Mouse (Mus musculus) erythroblast, embryonic 14.5 days (primary cell): Measurements from ENCODE around the gene Lair1. TPM values are rescaled to one million over a fixed set of nuclear protein-coding genes. Genes with fewer than 3 reads are reported as not detected.

Experiments used
- H3K27me3 ChIP-seq: 2 replicates; pipeline ENCODE4 v1.6.1; 2012; ENCODE audit warnings: inconsistent platforms; ENCODE audit not compliant: control insufficient read depth
- H3K36me3 ChIP-seq: 2 replicates; pipeline ENCODE4 v1.6.1; 2012; ENCODE audit warnings: mild to moderate bottlenecking, inconsistent platforms; ENCODE audit not compliant: control insufficient read depth
- H3K4me1 ChIP-seq: 2 replicates; pipeline ENCODE4 v1.6.1; 2012; ENCODE audit warnings: inconsistent platforms; ENCODE audit not compliant: control insufficient read depth
- H3K4me3 ChIP-seq: replicated peaks from 2 replicates; pipeline ENCODE3; 2012; ENCODE audit warnings: moderate library complexity, mild to moderate bottlenecking, inconsistent platforms
- H3K9me3 ChIP-seq: 2 replicates; pipeline ENCODE4 v1.6.1; 2012; ENCODE audit warnings: low read length, inconsistent platforms, mixed read lengths; ENCODE audit not compliant: control insufficient read depth
- GATA1 ChIP-seq: IDR thresholded peaks from 2 replicates; pipeline ENCODE4 v1.6.1; 2012; ENCODE audit warnings: low read length, inconsistent platforms, mixed read lengths
- TAL1 ChIP-seq: IDR thresholded peaks from 3 replicates; pipeline ENCODE4 v1.6.1; 2012; ENCODE audit warnings: low read length, inconsistent platforms, mixed read lengths
- polyA plus RNA-seq: library from polyadenylated mRNA; stranded (reverse); fragments of >175 nt; gene quantifications from 2 replicates; pipeline ENCODE4 v1.2.3, GENCODE M21; 2012

Lair1 gene
- polyA plus RNA-seq = not detected in 2 replicates

- Histone ChIP-seq H3K9me3 (no peaks in the 10 kb centered on the region), H3K27me3 (no peaks in the 10 kb centered on the region), H3K4me3 (no peak within 1 kb of the TSS), H3K36me3 (no peaks in the 10 kb centered on the region), H3K4me1 (peaks cover 2% of the 10 kb centered on the region; the same call in 1 of the 2 replicates)
- TF ChIP-seq GATA1 (no peak), TAL1 (no peak)
These were observed at the start of gene Lair1 for GRCm38 (mm10) chr7:4063013-4063412. TSS of gene Lair1 (minus strand) at chr7:4063204.

- TF ChIP-seq TAL1 (no peak), GATA1 (no peak)
- Histone ChIP-seq H3K36me3 (no peaks in the 10 kb centered on the region), H3K27me3 (no peaks in the 10 kb centered on the region), H3K9me3 (no peaks in the 10 kb centered on the region), H3K4me3 (no peak overlapping the region), H3K4me1 (no peaks in the 10 kb centered on the region)
These were observed 48.8 kb upstream of the Lair1 start for GRCm38 (mm10) chr7:4111766-4112165.

- no peaks in the 10 kb centered on the region for H3K27me3 ChIP-seq
- H3K4me1 ChIP-seq = no peaks in the 10 kb centered on the region
- no peaks in the 10 kb centered on the region for H3K36me3 ChIP-seq
- H3K9me3 ChIP-seq = no peaks in the 10 kb centered on the region
- no peak for TF ChIP-seq TAL1
- TF ChIP-seq GATA1 = no peak
- no peak overlapping the region for H3K4me3 ChIP-seq
These were observed 40.4 kb upstream of the Lair1 start for GRCm38 (mm10) chr7:4103411-4103810.

GRCm38 (mm10) chr7:4101144-4101543, 38.1 kb upstream of the Lair1 start:
- no peaks in the 10 kb centered on the region for H3K27me3 ChIP-seq
- no peak overlapping the region for H3K4me3 ChIP-seq
- no peaks in the 10 kb centered on the region for H3K4me1 ChIP-seq
- TF ChIP-seq TAL1 = no peak
- no peak for TF ChIP-seq GATA1
- H3K9me3 ChIP-seq = no peaks in the 10 kb centered on the region
- H3K36me3 ChIP-seq = no peaks in the 10 kb centered on the region

- Histone ChIP-seq H3K4me3 (no peak overlapping the region), H3K4me1 (no peaks in the 10 kb centered on the region), H3K9me3 (no peaks in the 10 kb centered on the region), H3K27me3 (no peaks in the 10 kb centered on the region), H3K36me3 (no peaks in the 10 kb centered on the region)
- TF ChIP-seq TAL1 (no peak), GATA1 (no peak)
These were observed 35.8 kb upstream of the Lair1 start for GRCm38 (mm10) chr7:4098832-4099231.

- Histone ChIP-seq H3K9me3 (no peaks in the 10 kb centered on the region), H3K4me3 (no peak overlapping the region), H3K36me3 (no peaks in the 10 kb centered on the region), H3K27me3 (no peaks in the 10 kb centered on the region), H3K4me1 (no peaks in the 10 kb centered on the region)
- TF ChIP-seq GATA1 (no peak), TAL1 (no peak)
These were observed 35.3 kb upstream of the Lair1 start for GRCm38 (mm10) chr7:4098301-4098700.

GRCm38 (mm10) chr7:4091170-4091569, 28.2 kb upstream of the Lair1 start:
- no peaks in the 10 kb centered on the region for H3K9me3 ChIP-seq
- no peak overlapping the region for H3K4me3 ChIP-seq
- no peaks in the 10 kb centered on the region for H3K27me3 ChIP-seq
- no peaks in the 10 kb centered on the region for H3K36me3 ChIP-seq
- peaks cover 14% of the 10 kb centered on the region for H3K4me1 ChIP-seq
- no peak for TF ChIP-seq TAL1
- TF ChIP-seq GATA1 = no peak

- no peaks in the 10 kb centered on the region for H3K36me3 ChIP-seq
- no peak overlapping the region for H3K4me3 ChIP-seq
- H3K9me3 ChIP-seq = no peaks in the 10 kb centered on the region
- peaks cover 14% of the 10 kb centered on the region for H3K4me1 ChIP-seq
- H3K27me3 ChIP-seq = no peaks in the 10 kb centered on the region
- TF ChIP-seq TAL1 (no peak), GATA1 (no peak)
These were observed 25.7 kb upstream of the Lair1 start for GRCm38 (mm10) chr7:4088679-4089078.

- peaks cover 14% of the 10 kb centered on the region for H3K4me1 ChIP-seq
- TF ChIP-seq TAL1 = no peak
- TF ChIP-seq GATA1 = no peak
- H3K36me3 ChIP-seq = no peaks in the 10 kb centered on the region
- no peaks in the 10 kb centered on the region for H3K27me3 ChIP-seq
- no peak overlapping the region for H3K4me3 ChIP-seq
- no peaks in the 10 kb centered on the region for H3K9me3 ChIP-seq
These were observed 25.0 kb upstream of the Lair1 start for GRCm38 (mm10) chr7:4087896-4088480.
